Mouse (Mus musculus): ENCODE measurements around the gene Apln. TPM values are rescaled to one million over a fixed set of nuclear protein-coding genes. Genes with fewer than 3 reads are reported as not detected.

The Apln gene
- polyA plus RNA-seq, 1 experiment = 6.5 TPM

DNA sequence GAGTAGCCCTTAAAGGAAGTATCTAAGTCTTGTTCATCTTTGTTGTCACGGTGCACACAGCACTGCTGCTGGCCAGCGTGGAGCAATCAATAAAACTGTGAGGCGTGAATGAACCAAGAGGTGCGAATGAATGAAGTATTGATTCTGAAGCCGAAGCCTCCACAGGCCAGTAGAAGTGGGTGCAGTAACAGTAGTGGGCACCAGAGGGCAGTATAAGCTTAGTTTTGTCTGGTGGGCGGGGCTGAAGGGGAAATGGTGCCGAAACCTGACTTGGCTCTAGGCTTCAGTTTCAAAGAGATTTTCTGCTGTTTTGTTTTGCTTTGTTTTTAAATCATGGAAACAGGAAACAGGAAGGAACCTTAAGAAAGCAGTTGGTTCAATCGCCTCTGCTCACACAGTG is 42.0 kb downstream of the Apln start:
- Histone ChIP-seq H3K27me3 (ENCODE audit: control insufficient read depth, insufficient read depth, insufficient read length) (no peaks in the 10 kb centered on the region), H3K79me3 (ENCODE audit: low read depth) (no peaks in the 10 kb centered on the region), H3K79me2 (ENCODE audit: control insufficient read depth, insufficient read depth) (no peaks in the 10 kb centered on the region), H3ac (ENCODE audit: control insufficient read depth, insufficient read length, low read depth) (no peak overlapping the region), H3K36me3 (ENCODE audit: control insufficient read depth, insufficient read depth) (no peaks in the 10 kb centered on the region), H3K4me3 (ENCODE audit: insufficient read depth, poor library complexity, severe bottlenecking) (no peak overlapping the region)
- no peak for TF ChIP-seq MYOG (IDR thresholded peaks at IDR 0.05; ENCODE audit: control insufficient read depth, extremely low read depth, insufficient read length)
- no peak for TF ChIP-seq CEBPB (IDR thresholded peaks at IDR 0.05; ENCODE audit: low read depth)
- no peak for TF ChIP-seq MYOD1 (IDR thresholded peaks at IDR 0.05; ENCODE audit: control insufficient read depth, insufficient read length, low read depth)
- peak; percentile 29 for TF ChIP-seq CTCF (IDR thresholded peaks at IDR 0.05; ENCODE audit: control insufficient read depth, insufficient read depth, insufficient read length)
- no peak for TF ChIP-seq MAX (IDR thresholded peaks at IDR 0.05)
- TF ChIP-seq FOSL1 (IDR thresholded peaks at IDR 0.05; ENCODE audit: insufficient read depth, low read length, poor library complexity, severe bottlenecking) = no peak
- TF ChIP-seq USF1 (IDR thresholded peaks at IDR 0.05; ENCODE audit: low read depth) = no peak

DNA sequence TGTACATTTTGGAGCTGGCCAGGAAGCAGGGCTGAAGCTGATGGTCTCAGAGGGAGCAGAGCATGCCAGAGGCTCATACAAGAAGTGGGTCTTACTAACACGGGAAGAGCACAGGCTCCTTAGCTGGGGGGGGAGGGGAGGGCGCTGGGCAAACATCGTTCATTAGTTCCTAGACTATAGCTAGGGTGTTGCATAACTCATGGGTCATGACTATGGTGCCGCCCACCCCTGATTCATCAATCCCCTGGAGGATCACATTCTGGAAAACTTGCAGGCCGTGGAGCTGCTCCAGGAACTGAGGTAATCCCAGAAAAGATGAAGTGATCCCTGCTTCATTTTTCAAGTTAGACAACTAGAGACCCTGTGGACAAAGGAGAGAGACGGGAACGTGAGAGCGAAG is 46.6 kb downstream of the Apln start:
- TF ChIP-seq CEBPB (IDR thresholded peaks at IDR 0.05; ENCODE audit: low read depth) = peak; percentile 90
- TF ChIP-seq FOSL1 (IDR thresholded peaks at IDR 0.05; ENCODE audit: insufficient read depth, low read length, poor library complexity, severe bottlenecking) = no peak
- H3ac ChIP-seq (ENCODE audit: control insufficient read depth, insufficient read length, low read depth) = no peak overlapping the region
- H3K36me3 ChIP-seq (ENCODE audit: control insufficient read depth, insufficient read depth) = no peaks in the 10 kb centered on the region
- H3K79me2 ChIP-seq (ENCODE audit: control insufficient read depth, insufficient read depth) = no peaks in the 10 kb centered on the region
- no peak overlapping the region for H3K4me3 ChIP-seq (ENCODE audit: insufficient read depth, poor library complexity, severe bottlenecking)
- no peaks in the 10 kb centered on the region for H3K79me3 ChIP-seq (ENCODE audit: low read depth)
- no peaks in the 10 kb centered on the region for H3K27me3 ChIP-seq (ENCODE audit: control insufficient read depth, insufficient read depth, insufficient read length)

GRCm38 (mm10) chrX:47985000-47985619 is 49.5 kb downstream of the Apln start:
- Histone ChIP-seq H3K36me3 (ENCODE audit: control insufficient read depth, insufficient read depth) (no peaks in the 10 kb centered on the region), H3K4me3 (ENCODE audit: insufficient read depth, poor library complexity, severe bottlenecking) (no peak overlapping the region), H3K79me3 (ENCODE audit: low read depth) (no peaks in the 10 kb centered on the region), H3K27me3 (ENCODE audit: control insufficient read depth, insufficient read depth, insufficient read length) (no peaks in the 10 kb centered on the region), H3ac (ENCODE audit: control insufficient read depth, insufficient read length, low read depth) (no peak overlapping the region), H3K79me2 (ENCODE audit: control insufficient read depth, insufficient read depth) (no peaks in the 10 kb centered on the region)
- TF ChIP-seq MAX (IDR thresholded peaks at IDR 0.05) (peak; percentile 65), USF1 (IDR thresholded peaks at IDR 0.05; ENCODE audit: low read depth) (peak; percentile 79), CTCF (IDR thresholded peaks at IDR 0.05; ENCODE audit: control insufficient read depth, insufficient read depth, insufficient read length) (no peak), CEBPB (IDR thresholded peaks at IDR 0.05; ENCODE audit: low read depth) (no peak), FOSL1 (IDR thresholded peaks at IDR 0.05; ENCODE audit: insufficient read depth, low read length, poor library complexity, severe bottlenecking) (no peak)

DNA sequence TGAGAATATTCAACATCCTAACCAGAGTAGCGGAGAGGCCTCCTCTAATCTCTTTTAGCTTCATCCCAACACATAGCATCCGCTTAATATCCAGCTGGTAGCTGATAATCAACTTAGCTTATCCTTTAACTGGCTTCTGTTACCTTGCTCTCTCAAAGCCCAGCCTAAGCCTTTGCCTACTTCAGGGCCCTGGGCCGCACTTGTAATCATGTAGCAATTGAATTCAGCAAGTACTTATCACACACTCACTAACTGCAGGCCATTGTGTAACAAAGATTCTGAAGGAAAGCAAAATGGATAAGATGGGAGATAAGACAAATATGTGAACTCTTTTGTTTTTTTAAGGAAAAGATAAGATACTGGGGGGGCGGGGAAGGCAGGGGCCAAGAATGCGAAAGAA is 57.6 kb downstream of the Apln start:
- no peaks in the 10 kb centered on the region for H3K79me3 ChIP-seq (ENCODE audit: low read depth)
- H3K4me3 ChIP-seq (ENCODE audit: insufficient read depth, poor library complexity, severe bottlenecking) = no peak overlapping the region
- H3K36me3 ChIP-seq (ENCODE audit: control insufficient read depth, insufficient read depth) = no peaks in the 10 kb centered on the region
- no peak overlapping the region for H3ac ChIP-seq (ENCODE audit: control insufficient read depth, insufficient read length, low read depth)
- no peak for TF ChIP-seq CEBPB (IDR thresholded peaks at IDR 0.05; ENCODE audit: low read depth)
- no peak for TF ChIP-seq USF1 (IDR thresholded peaks at IDR 0.05; ENCODE audit: low read depth)
- TF ChIP-seq MYOG (IDR thresholded peaks at IDR 0.05; ENCODE audit: control insufficient read depth, extremely low read depth, insufficient read length) = no peak
- no peak for TF ChIP-seq MAX (IDR thresholded peaks at IDR 0.05)
- no peak for TF ChIP-seq FOSL1 (IDR thresholded peaks at IDR 0.05; ENCODE audit: insufficient read depth, low read length, poor library complexity, severe bottlenecking)
- TF ChIP-seq MYOD1 (IDR thresholded peaks at IDR 0.05; ENCODE audit: control insufficient read depth, insufficient read length, low read depth) = no peak
- TF ChIP-seq CTCF (IDR thresholded peaks at IDR 0.05; ENCODE audit: control insufficient read depth, insufficient read depth, insufficient read length) = no peak
- H3K27me3 ChIP-seq (ENCODE audit: control insufficient read depth, insufficient read depth, insufficient read length) = no peaks in the 10 kb centered on the region
- H3K79me2 ChIP-seq (ENCODE audit: control insufficient read depth, insufficient read depth) = no peaks in the 10 kb centered on the region

GRCm38 (mm10) chrX:47976551-47976950 is 58.1 kb downstream of the Apln start:
- Histone ChIP-seq H3K79me2 (ENCODE audit: control insufficient read depth, insufficient read depth) (no peaks in the 10 kb centered on the region), H3K36me3 (ENCODE audit: control insufficient read depth, insufficient read depth) (no peaks in the 10 kb centered on the region), H3K27me3 (ENCODE audit: control insufficient read depth, insufficient read depth, insufficient read length) (no peaks in the 10 kb centered on the region), H3ac (ENCODE audit: control insufficient read depth, insufficient read length, low read depth) (no peak overlapping the region), H3K4me3 (ENCODE audit: insufficient read depth, poor library complexity, severe bottlenecking) (no peak overlapping the region), H3K79me3 (ENCODE audit: low read depth) (no peaks in the 10 kb centered on the region)
- TF ChIP-seq MYOD1 (IDR thresholded peaks at IDR 0.05; ENCODE audit: control insufficient read depth, insufficient read length, low read depth) (peak; percentile 10), USF1 (IDR thresholded peaks at IDR 0.05; ENCODE audit: low read depth) (no peak)

Other genes starting within 250 kb of the Apln start
- gene Smarca1, start 141.9 kb downstream of the Apln start, polyA plus RNA-seq (2012; fragmentation: generic; extraction: Trizol) = 0.01 TPM
- 4.8 TPM for gene Ocrl, start 122.5 kb downstream of the Apln start, polyA plus RNA-seq (2012; fragmentation: generic; extraction: Trizol)
- 0.11 TPM for gene Xpnpep2, start 73.9 kb upstream of the Apln start, polyA plus RNA-seq (2012; fragmentation: generic; extraction: Trizol)
- gene Sash3, start 111.6 kb upstream of the Apln start, polyA plus RNA-seq (2012; fragmentation: generic; extraction: Trizol) = not detected
- 5.9 TPM for gene Zdhhc9, start 174.0 kb upstream of the Apln start, polyA plus RNA-seq (2012; fragmentation: generic; extraction: Trizol)
- gene Utp14a, start 222.0 kb upstream of the Apln start, polyA plus RNA-seq (2012; fragmentation: generic; extraction: Trizol) = 15.2 TPM

Data from C2C12 (cell line).